Mouse (Mus musculus) heart, embryonic 11.5 days (tissue): ENCODE results near the gene Mst1r. TPM values are rescaled to one million over a fixed set of nuclear protein-coding genes. Genes with fewer than 3 reads are reported as not detected.

ENCODE experiments used
- ATAC-seq: fragments of 200-750 bp; cut with Nextera tagmentation; replicated peaks from 2 replicates; pipeline ENCODE4 v1.8.0; 2017; ENCODE audit warnings: moderate library complexity; ENCODE audit not compliant: insufficient number of reproducible peaks, low FRiP score, low TSS enrichment
- H3K27ac ChIP-seq: fragments of 300-500 bp; sonication (generic); 2 replicates; pipeline ENCODE4 v1.5.1; 2014; ENCODE audit warnings: mild to moderate bottlenecking, low read depth, low read length
- H3K27me3 ChIP-seq: fragments of 300-500 bp; sonication (generic); 2 replicates; pipeline ENCODE4 v1.6.1; 2014; ENCODE audit warnings: mild to moderate bottlenecking, low read length, mixed read lengths; ENCODE audit not compliant: control insufficient read depth, insufficient read depth
- H3K36me3 ChIP-seq: fragments of 300-500 bp; sonication (generic); 2 replicates; pipeline ENCODE4 v1.6.1; 2014; ENCODE audit warnings: mild to moderate bottlenecking, low read length, moderate library complexity, mixed read lengths; ENCODE audit not compliant: control insufficient read depth, insufficient read depth
- H3K4me1 ChIP-seq: fragments of 300-500 bp; sonication (generic); 2 replicates; pipeline ENCODE4 v1.6.1; 2014; ENCODE audit warnings: low read length; ENCODE audit not compliant: control insufficient read depth, insufficient read depth
- H3K4me2 ChIP-seq: fragments of 300-500 bp; sonication (generic); 2 replicates; pipeline ENCODE4 v1.6.1; 2014; ENCODE audit warnings: mild to moderate bottlenecking, moderate library complexity
- H3K4me3 ChIP-seq: fragments of 300-500 bp; sonication (generic); 2 replicates; pipeline ENCODE4 v1.5.1; 2014; ENCODE audit warnings: low read depth, low read length
- H3K9ac ChIP-seq: fragments of 300-500 bp; sonication (generic); 2 replicates; pipeline ENCODE4 v1.6.1; 2014; ENCODE audit warnings: mild to moderate bottlenecking, low read depth, low read length, moderate library complexity
- H3K9me3 ChIP-seq: fragments of 300-500 bp; sonication (generic); replicated peaks from 2 replicates; pipeline ENCODE4 v1.6.1; 2016; ENCODE audit warnings: low read length; ENCODE audit not compliant: control insufficient read depth
- WGBS: fragments of 180-500 bp; shearing (Covaris S2); extraction: QIAGEN DNeasy Blood & Tissue Kit; methylation state at CpG from one replicate; pipeline ENCODE4 v1.1.7; 2014; ENCODE audit not compliant: insufficient replicate concordance; 5-methylcytosine and 5-hydroxymethylcytosine counted together
- polyA plus RNA-seq: library from polyadenylated mRNA; unstranded; fragments of >200 nt; fragmentation: Nextera tagmentation; extraction: Ambion mirVana; gene quantifications from 2 replicates; pipeline ENCODE4 v1.2.1, GENCODE M21; 2014

Mst1r gene
- polyA plus RNA-seq, 1 experiment from 2014 or later = 1.6 TPM

DNA sequence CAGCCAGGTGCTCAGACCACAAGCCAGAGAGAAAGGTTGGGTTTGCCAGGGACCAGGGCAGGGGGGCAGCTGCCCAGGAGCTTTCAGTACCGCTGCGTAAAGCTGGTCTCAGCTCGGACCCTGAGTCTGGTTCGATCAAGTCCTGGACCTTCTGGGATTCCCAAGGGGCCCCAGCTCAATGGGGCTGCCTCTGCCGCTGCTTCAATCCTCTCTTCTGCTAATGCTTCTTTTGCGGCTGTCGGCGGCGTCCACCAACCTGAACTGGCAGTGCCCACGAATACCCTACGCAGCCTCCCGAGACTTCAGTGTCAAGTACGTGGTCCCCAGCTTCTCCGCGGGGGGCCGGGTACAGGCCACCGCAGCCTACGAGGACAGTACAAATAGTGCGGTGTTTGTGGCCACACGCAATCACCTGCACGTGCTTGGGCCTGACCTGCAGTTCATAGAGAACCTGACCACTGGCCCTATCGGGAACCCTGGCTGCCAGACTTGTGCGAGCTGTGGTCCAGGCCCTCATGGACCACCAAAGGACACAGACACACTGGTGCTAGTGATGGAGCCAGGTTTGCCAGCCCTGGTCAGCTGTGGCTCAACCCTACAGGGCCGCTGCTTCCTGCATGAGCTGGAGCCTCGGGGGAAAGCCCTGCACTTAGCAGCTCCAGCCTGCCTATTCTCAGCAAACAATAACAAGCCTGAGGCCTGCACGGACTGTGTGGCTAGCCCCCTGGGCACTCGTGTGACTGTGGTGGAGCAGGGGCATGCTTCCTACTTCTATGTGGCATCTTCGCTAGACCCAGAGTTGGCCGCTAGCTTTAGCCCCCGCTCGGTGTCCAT lies 511 bp downstream of the Mst1r start:
- Histone ChIP-seq H3K4me1 (peaks cover 33% of the 10 kb centered on the region), H3K9me3 (no peaks in the 10 kb centered on the region), H3K27me3 (no peaks in the 10 kb centered on the region; the same call in 1 of the 2 replicates), H3K9ac (peak overlapping the region; percentile 64), H3K27ac (no peak overlapping the region), H3K4me3 (peak overlapping the region; percentile 43), H3K4me2 (peak overlapping the region; percentile 83), H3K36me3 (no peaks in the 10 kb centered on the region)
- WGBS = 45% methylated on average over 31 of the region's 31 CpGs
- no peak for ATAC-seq

DNA sequence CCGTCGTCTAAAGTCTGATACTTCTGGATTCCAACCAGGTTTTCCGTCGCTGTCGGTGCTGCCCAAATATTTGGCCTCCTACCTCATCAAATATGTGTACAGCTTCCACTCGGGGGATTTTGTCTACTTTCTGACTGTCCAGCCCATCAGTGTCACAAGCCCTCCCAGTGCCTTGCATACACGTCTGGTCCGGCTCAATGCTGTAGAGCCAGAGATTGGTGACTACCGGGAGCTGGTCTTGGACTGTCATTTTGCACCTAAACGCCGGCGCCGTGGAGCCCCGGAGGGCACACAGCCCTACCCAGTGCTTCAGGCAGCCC lies 1.1 kb downstream of the Mst1r start:
- H3K4me1 ChIP-seq = peaks cover 33% of the 10 kb centered on the region
- no peaks in the 10 kb centered on the region for H3K36me3 ChIP-seq
- no peaks in the 10 kb centered on the region for H3K9me3 ChIP-seq
- peak overlapping the region; percentile 10; the same call in 1 of the 2 replicates for H3K27ac ChIP-seq
- ATAC-seq = no peak
- H3K4me2 ChIP-seq = peak overlapping the region; percentile 49
- no peak overlapping the region for H3K9ac ChIP-seq
- WGBS = 83% methylated on average over 14 of the region's 14 CpGs
- H3K27me3 ChIP-seq = no peaks in the 10 kb centered on the region; the same call in 1 of the 2 replicates
- peak overlapping the region; percentile 18; the same call in 1 of the 2 replicates for H3K4me3 ChIP-seq

DNA sequence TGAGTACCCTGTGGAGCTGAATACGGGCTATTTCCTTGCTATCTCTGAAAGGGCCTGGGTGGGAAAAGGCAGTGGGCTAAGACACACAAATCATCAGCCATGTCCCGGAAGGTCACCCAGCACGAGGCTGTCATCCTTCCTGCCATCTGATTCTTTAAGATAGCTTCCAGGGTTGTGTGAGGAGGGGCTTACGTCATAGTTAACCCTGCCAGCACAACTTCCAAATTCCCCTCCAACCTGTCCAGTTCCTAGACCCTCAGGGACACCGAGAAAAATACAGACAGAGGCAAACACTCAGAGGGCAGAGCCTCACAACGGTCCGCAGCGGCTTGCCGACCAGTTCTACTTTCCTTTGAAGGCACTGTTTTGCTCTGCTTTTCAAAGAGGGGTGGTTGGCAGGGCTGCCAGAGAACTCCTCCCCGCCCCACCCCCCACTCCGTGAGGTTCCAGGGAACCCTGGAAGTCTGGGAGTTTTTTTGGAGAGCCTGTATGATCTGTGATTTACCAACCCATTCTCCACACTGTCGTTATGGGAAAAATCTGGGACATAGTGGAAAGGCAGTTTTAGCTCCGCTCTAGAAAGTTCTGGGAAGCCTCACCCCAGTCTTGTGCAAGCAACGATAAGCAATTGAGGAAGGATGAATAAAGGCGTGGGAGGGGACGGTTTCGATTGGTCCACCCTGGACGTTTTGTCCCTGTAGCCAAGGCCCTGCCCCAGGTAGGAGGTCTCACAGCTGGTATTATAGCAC lies 1.9 kb downstream of the Mst1r start:
- H3K9me3 ChIP-seq = no peaks in the 10 kb centered on the region
- peak overlapping the region; percentile 44; the same call in 1 of the 2 replicates for H3K9ac ChIP-seq
- no peaks in the 10 kb centered on the region; the same call in 1 of the 2 replicates for H3K27me3 ChIP-seq
- H3K4me3 ChIP-seq = peak overlapping the region; percentile 18; the same call in 1 of the 2 replicates
- peaks cover 33% of the 10 kb centered on the region for H3K4me1 ChIP-seq
- H3K4me2 ChIP-seq = peak overlapping the region; percentile 49
- peak overlapping the region; percentile 29; the same call in 1 of the 2 replicates for H3K27ac ChIP-seq
- no peaks in the 10 kb centered on the region for H3K36me3 ChIP-seq
- WGBS = 30% methylated on average over 18 of the region's 18 CpGs
- ATAC-seq = no peak

DNA sequence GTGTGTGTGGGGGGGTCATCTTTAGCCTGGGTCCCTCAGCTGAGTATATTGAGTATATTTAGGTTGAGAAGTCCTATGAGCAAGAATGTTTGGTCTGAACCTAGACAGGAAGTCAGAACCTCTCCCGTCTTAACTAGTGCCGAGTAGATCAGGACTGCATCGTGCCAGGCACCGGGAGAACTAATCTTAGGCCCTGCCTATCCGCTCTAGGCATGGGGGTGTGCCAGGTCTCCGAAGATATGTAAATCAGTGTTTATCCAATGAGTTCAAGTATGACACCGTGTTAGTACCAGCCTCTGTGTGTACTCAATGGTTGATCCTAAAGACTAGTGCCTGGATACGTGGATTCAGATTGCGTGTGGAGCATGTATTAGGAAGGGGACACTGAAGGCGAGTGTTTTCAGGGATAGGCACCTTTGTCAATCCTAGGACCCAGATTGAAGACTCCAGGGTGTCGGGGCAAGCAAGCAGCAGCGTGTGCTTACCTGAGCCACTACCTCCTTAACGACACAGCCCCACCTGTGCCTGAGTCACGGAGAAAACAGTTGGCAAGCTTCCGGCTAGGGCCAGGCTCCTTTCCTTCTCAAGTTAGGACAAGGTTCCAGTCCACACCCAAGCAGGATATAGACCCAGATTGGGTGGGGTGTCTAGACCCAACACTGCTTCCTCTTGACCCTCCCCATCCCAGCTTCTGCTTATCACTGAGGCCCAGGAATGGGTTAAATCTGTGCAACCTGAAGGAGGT lies 3.5 kb downstream of the Mst1r start:
- 72% methylated on average over 15 of the region's 15 CpGs for WGBS
- peak overlapping the region; percentile 3; the same call in 1 of the 2 replicates for H3K4me2 ChIP-seq
- H3K36me3 ChIP-seq = no peaks in the 10 kb centered on the region
- peaks cover 8% of the 10 kb centered on the region; the same call in 1 of the 2 replicates for H3K27me3 ChIP-seq
- H3K4me3 ChIP-seq = no peak overlapping the region
- no peaks in the 10 kb centered on the region for H3K9me3 ChIP-seq
- peak overlapping the region; percentile 62 for H3K27ac ChIP-seq
- peaks cover 30% of the 10 kb centered on the region for H3K4me1 ChIP-seq
- no peak for ATAC-seq
- no peak overlapping the region for H3K9ac ChIP-seq

DNA sequence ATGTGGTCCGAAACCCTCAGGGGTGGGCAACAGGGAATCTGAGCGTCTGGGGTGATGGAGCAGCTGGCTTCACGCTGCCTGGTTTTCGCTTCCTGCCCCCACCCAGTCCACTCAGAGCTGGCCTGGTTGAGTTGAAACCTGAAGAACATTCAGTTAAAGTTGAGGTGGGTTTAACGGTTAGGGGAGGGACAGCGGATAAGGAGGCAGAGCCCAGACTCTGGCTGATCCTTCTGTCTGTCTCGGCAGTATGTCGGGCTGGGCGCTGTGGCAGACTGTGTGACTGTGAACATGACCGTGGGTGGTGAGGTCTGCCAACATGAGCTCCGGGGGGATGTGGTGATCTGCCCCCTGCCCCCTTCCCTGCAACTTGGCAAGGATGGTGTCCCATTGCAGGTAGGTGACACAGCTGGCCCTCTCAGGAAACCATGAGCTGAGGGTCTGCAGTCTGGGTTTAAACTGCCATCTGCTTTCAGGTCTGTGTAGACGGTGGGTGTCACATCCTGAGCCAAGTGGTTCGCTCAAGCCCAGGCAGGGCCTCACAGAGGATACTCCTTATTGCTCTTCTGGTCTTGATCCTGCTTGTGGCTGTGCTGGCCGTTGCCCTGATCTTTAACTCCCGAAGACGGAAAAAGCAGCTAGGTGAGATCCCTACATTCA lies 8.2 kb downstream of the Mst1r start:
- H3K9me3 ChIP-seq = no peaks in the 10 kb centered on the region
- no peak overlapping the region for H3K4me3 ChIP-seq
- no peaks in the 10 kb centered on the region for H3K36me3 ChIP-seq
- H3K27ac ChIP-seq = no peak overlapping the region
- no peak overlapping the region for H3K4me2 ChIP-seq
- no peak overlapping the region for H3K9ac ChIP-seq
- WGBS = 67% methylated on average over 16 of the region's 16 CpGs
- ATAC-seq = no peak
- peaks cover 8% of the 10 kb centered on the region for H3K4me1 ChIP-seq
- peaks cover 14% of the 10 kb centered on the region; the same call in 1 of the 2 replicates for H3K27me3 ChIP-seq

DNA sequence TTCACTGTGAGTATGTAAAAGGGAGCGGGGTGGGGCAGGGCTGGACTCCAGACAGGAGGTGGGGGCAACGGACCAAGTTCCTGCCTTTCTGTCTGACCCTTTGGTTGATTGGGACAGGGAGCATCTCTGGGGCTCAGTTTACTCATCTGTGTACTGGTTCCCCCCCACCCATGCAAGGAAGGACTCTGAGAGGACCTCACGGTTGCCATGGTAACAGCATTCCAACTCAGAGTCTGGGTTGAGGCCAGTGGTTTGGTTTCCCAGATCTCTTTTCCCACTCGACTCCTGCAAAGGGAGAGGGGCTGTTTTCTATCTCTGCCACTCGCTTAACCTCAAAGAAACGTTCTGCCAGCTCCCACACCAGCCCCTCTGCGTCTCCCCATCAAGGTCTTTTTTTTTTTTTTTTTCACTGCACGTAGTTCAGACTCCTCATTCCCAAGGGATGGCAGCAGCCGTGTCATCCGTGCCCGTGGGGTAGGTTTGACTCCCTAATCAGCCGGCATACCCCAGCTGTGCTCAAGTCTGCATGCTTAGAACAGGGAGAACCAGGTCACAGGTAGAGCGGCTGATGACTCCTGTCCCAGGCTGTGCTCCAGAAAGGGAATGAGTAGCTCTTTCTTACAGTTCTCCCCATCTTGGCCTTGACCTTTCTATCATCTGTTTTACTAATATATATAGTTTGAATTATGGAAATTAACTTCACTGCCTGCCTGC lies 11.4 kb downstream of the Mst1r start:
- Histone ChIP-seq H3K4me2 (no peak overlapping the region), H3K4me1 (peaks cover 8% of the 10 kb centered on the region), H3K27me3 (peaks cover 14% of the 10 kb centered on the region; the same call in 1 of the 2 replicates), H3K36me3 (no peaks in the 10 kb centered on the region), H3K4me3 (no peak overlapping the region), H3K9ac (no peak overlapping the region), H3K9me3 (no peaks in the 10 kb centered on the region), H3K27ac (no peak overlapping the region)
- WGBS = 30% methylated on average over 13 of the region's 13 CpGs
- no peak for ATAC-seq

DNA sequence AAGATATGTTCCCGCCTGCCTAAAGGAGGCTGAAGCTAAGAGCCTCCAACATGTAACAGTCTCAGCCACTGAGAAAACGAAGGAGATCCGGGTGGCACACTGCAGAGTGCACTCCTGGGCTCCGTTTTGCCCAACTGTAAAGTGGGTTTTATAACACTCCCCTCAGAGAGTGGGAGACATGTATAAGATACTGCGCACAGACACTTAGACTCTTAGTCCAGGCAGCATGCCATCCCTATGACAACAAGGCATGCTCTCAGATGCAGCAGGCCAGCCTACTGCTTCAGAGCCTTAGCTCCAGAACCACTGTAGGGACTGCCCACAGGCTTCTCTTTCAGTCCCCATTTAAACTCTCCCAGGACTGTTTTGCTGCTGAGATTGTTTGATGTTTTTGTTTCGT lies 12.2 kb downstream of the Mst1r start:
- H3K4me2 ChIP-seq = no peak overlapping the region
- H3K4me1 ChIP-seq = peaks cover 13% of the 10 kb centered on the region
- peaks cover 14% of the 10 kb centered on the region; the same call in 1 of the 2 replicates for H3K27me3 ChIP-seq
- no peaks in the 10 kb centered on the region for H3K36me3 ChIP-seq
- no peak overlapping the region for H3K9ac ChIP-seq
- ATAC-seq = no peak
- H3K27ac ChIP-seq = no peak overlapping the region
- no peaks in the 10 kb centered on the region for H3K9me3 ChIP-seq
- no peak overlapping the region for H3K4me3 ChIP-seq
- WGBS = 77% methylated on average over 6 of the region's 6 CpGs
